Mouse (Mus musculus) common myeloid progenitor, adult 5-6 weeks (primary cell): ENCODE data around the gene Omd. TPM values are rescaled to one million over a fixed set of nuclear protein-coding genes. Genes with fewer than 3 reads are reported as not detected.

Source experiments
- ATAC-seq: replicated peaks from 2 replicates; pipeline ENCODE4 v1.8.0; 2016; ENCODE audit warnings: low read depth, mild to moderate bottlenecking, moderate TSS enrichment, inconsistent platforms; ENCODE audit not compliant: poor library complexity, severe bottlenecking
- total RNA-seq: library from RNA; stranded (forward); fragments of 200-1000, 187-1606 nt; gene quantifications from 2 replicates; pipeline ENCODE4 v1.2.3, GENCODE M21; 2017

Gene Omd
- total RNA-seq, 1 experiment from 2014 or later = not detected

DNA sequence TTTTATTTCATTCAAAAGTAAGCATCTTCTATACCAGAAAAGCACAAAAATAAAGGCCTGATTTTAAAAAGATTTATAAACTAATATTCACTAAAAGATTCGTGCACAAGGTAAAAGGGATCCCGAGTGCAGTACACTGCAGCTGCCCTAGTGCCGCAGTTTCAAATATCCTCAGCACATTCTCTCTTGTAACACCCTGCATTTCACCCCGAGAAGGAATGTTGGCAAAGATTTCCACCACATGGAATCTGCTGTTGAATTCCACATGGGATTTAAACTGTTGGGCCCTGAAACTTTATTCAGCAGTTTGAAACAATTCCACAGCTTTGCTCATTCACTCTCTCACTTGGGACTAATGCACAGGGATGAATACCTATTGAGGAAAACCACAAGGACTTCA, 25.5 kb downstream of the Omd start, which contains the start of gene Ogn:
Gene Ogn, plus strand, starts transcription at position 333 of the 400 bp plus-strand sequence.
- no peak for ATAC-seq

DNA sequence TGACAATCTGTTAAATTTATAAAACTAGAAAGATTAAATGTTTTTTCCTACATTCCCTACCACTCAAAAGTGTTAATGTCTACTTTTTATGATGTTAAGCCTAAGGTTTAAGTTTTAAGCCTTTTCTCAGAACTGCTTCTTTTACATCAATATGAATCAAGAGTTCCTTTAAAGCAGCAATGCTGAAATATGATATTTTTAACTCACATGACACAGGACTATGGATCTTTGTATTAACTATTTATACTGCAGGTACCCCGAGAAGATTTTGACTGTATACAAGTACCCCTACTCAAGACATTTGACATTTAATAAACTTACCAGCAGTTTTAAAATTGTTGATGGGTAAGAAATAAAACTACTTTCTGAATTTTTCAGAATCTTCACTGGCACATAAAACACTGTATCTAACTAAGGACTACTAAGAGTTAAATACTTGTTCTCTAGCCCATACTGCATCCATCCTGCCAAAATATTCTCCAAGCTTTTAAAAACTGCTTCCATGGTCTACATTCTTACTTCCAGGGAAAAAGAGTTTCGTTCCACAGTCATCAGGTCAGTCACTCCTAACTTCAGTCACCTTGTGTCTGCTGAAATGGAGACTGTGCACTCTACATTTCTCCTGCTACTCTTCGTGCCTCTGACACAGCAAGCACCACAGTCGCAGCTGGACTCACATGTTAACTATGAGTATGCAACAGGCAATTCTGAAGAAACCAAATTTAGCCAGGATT, 26.5 kb downstream of the Omd start:
- ATAC-seq = no peak

- no peak for ATAC-seq
These were observed 34.8 kb downstream of the Omd start for GRCm38 (mm10) chr13:49617021-49617420.

DNA sequence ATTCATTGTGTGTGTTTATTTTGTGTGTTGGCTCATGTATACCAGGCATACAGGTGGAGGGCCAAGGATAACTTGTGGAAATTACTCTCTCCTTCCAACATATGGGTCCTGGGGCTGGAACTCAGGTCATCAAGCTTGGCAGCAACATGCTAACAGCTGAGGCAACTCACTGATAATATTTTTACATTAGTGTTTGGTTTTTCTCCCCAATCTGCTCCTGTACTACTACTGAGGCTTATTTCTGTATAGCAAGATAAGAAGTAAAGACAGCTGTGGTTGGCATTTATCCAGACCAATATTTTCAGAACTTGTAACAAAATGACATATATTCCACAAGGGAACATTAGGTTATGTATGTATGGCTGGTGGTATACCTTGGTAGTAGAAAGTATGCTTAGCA, 36.1 kb downstream of the Omd start:
- ATAC-seq = no peak

DNA sequence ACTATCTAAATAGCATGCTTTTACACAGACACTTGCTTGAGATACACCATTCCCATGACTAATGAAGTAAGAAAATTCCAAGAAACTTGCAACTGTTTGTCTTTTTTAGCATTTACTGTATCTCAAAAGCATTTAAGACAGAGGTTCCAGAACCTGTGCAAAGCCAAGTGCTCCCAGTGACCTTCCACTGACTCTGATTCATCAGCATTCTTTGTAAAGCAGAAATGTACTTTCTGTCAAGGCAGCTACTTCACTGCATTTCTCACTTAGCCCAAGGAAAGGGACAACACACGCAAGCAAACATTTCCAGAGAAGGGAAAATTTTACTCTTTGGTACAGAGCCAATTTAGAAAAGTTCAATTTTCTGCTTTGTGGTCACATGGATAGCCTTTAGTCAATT, 41.0 kb downstream of the Omd start:
- no peak for ATAC-seq

DNA sequence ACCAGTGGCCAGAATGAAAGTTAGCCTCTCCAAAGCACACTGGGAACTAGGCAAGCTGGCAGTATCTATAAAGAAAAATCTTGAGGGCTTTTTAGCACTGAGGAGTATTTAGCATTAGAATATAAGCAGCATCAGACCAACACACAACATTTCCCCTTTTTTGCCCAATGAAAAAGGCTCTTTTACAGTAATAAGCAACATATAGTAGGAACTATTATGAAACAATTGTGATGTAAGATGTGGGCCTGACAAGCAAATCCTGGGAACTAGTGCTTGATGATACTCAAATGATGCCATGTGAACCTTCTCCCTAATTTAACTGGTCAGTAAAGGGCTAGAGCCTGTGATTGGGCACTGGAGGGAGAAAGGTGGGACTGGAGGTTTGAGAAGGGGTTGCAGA, 45.9 kb downstream of the Omd start:
- no peak for ATAC-seq

- ATAC-seq = no peak
These were observed 46.8 kb downstream of the Omd start for GRCm38 (mm10) chr13:49629076-49629475.

GRCm38 (mm10) chr13:49639965-49640364, 57.7 kb downstream of the Omd start:
- no peak for ATAC-seq

Other genes with a start within 250 kb of the Omd start
- gene Bicd2, start 240.9 kb upstream of the Omd start, total RNA-seq = 20.4 and 24.3 TPM in 2 replicates
- 8.4 and 11.3 TPM in 2 replicates for gene Ippk, start 161.2 kb upstream of the Omd start, total RNA-seq
- 10.0 and 10.6 TPM in 2 replicates for gene Tes3-ps, start 89.1 kb upstream of the Omd start, total RNA-seq
- 0.09 and 0.10 TPM in 2 replicates for gene Ecm2, start 77.7 kb upstream of the Omd start, total RNA-seq
- gene Aspn, start 38.0 kb upstream of the Omd start, total RNA-seq = not detected in 2 replicates
- 0.37 and 0.39 TPM in 2 replicates for gene Ogn, start 25.6 kb downstream of the Omd start, total RNA-seq
- 31.6 and 40.2 TPM in 2 replicates for gene Cenpp, start 70.3 kb downstream of the Omd start, total RNA-seq
- 55.2 and 79.7 TPM in 2 replicates for gene Nol8, start 70.6 kb downstream of the Omd start, total RNA-seq
- 87.6 and 88.7 TPM in 2 replicates for gene Iars, start 99.6 kb downstream of the Omd start, total RNA-seq
- gene Gm30302, start 216.5 kb downstream of the Omd start, total RNA-seq = not detected in 2 replicates